Mouse (Mus musculus) CH12.LX (cell line): Measurements from ENCODE around the gene Smarcad1.

ENCODE experiments used
- CTCF ChIP-seq, 2 experiments: IDR thresholded peaks in 1 of 2; conservative IDR thresholded peaks in 1 of 2; 2 replicates each; pipeline ENCODE4 v1.5.1; 2011 to 2012; ENCODE audit warnings: low read depth in 2 of 2, low read length in 2 of 2, improper control_type of control experiment in 1 of 2, inconsistent platforms in 1 of 2, mild to moderate bottlenecking in 1 of 2, moderate library complexity in 1 of 2
- MEF2A ChIP-seq: IDR thresholded peaks from 2 replicates; pipeline ENCODE4 v1.6.1; 2014; ENCODE audit warnings: low read depth, mild to moderate bottlenecking, inconsistent platforms, low read length, improper control_type of control experiment, borderline replicate concordance

GRCm38 (mm10) chr6:65140750-65141243, 98.4 kb downstream of the Smarcad1 start:
- TF ChIP-seq CTCF (conservative IDR thresholded peaks at IDR 0.05 in 1 of 2, IDR thresholded peaks at IDR 0.05 in 1 of 2; ENCODE audit: low read depth in 2 of 2, low read length in 2 of 2) (no peak), MEF2A (no peak)
